Mouse (Mus musculus): Measurements from ENCODE around the gene Gsx1. TPM values are rescaled to one million over a fixed set of nuclear protein-coding genes. Genes with fewer than 3 reads are reported as not detected.
A peak's percentile ranks its signal among the peaks of the same experiment; 100 is the strongest.

Gsx1 gene
- polyA plus RNA-seq, 1 experiment from 2014 or later, result not detected

DNA sequence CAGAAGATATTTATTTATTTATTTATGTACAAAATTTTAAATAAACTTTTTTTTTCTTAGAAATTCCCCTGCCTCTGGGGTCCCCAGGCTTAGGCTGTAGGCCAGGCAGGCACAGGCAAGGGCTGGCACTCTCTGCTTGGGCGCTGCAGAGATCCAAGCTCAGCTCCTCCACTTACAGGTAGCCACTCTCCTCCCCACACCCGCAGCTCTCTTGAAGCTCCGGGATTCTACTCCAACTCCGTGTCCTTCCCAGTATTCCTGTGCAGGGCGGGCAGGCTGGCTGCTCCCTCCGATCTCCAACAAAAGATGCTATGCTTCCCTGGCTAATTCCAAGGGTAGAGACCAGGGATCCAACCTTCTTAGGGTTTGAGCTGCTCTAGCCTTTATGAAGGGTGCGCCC is 2.4 kb downstream of the Gsx1 start:
- H3K27ac ChIP-seq (ENCODE audit: low read depth, low read length), result no peak overlapping the region
- WGBS (ENCODE audit: insufficient replicate concordance), result 2% methylated on average over 7 of the region's 7 CpGs
- H3K9ac ChIP-seq (ENCODE audit: low read depth, low read length), result no peak overlapping the region
- H3K36me3 ChIP-seq (ENCODE audit: control insufficient read depth, insufficient read depth, low read length), result no peaks in the 10 kb centered on the region
- H3K4me3 ChIP-seq (ENCODE audit: low read depth, low read length), result no peak overlapping the region
- no peak for ATAC-seq (replicated peaks; ENCODE audit: insufficient number of reproducible peaks, low FRiP score, low TSS enrichment)
- H3K4me2 ChIP-seq, result no peak overlapping the region
- peaks cover 91% of the 10 kb centered on the region for H3K27me3 ChIP-seq (ENCODE audit: control insufficient read depth, insufficient read depth, low read length)
- H3K4me1 ChIP-seq (ENCODE audit: control insufficient read depth, insufficient read depth, low read length), result peaks cover 16% of the 10 kb centered on the region
- H3K9me3 ChIP-seq (replicated peaks; ENCODE audit: control insufficient read depth, low read length), result no peaks in the 10 kb centered on the region

DNA sequence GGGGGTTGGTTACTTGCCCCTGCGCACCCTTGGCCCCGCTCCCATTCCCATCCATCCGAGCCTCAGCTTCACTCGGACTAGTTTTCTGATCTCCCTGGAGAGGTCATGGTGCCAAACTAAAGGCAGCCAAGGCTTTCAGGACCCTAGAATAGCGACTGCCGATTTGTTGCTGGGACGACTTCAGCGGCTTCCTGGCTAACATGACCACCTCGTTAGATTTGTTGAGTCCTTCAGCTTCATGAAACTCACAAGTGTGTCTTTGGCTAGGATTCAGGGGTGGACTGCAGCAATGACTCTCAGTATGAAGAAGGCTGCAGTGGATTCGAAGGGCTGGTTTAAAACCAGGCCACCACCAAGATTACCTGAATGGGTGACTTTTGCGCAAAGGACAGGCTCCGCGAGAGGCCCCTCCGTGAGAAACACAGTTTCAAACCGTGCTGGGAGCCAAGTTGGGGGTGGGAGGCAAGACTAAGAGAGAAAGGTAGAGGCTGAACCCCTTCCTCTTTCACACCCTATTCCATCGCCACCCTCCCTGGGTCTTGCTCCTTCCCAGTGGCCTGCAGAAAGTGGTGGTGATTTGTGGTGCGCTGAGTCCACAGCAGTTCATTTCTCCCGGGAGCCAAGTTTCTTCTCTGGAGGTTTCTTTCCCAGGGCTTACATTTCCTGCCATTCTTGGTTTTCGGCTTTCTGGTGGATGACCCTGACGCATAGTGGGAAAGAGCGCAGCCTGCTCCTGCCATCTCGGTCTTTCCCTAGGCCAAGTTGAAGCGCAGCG is 3.5 kb downstream of the Gsx1 start:
- H3K27me3 ChIP-seq (ENCODE audit: control insufficient read depth, insufficient read depth, low read length), result peaks cover 83% of the 10 kb centered on the region
- peaks cover 10% of the 10 kb centered on the region for H3K4me1 ChIP-seq (ENCODE audit: control insufficient read depth, insufficient read depth, low read length)
- no peak overlapping the region for H3K9ac ChIP-seq (ENCODE audit: low read depth, low read length)
- ATAC-seq (replicated peaks; ENCODE audit: insufficient number of reproducible peaks, low FRiP score, low TSS enrichment), result no peak
- H3K4me2 ChIP-seq, result no peak overlapping the region
- WGBS (ENCODE audit: insufficient replicate concordance), result 3% methylated on average over 24 of the region's 24 CpGs
- no peaks in the 10 kb centered on the region for H3K36me3 ChIP-seq (ENCODE audit: control insufficient read depth, insufficient read depth, low read length)
- no peak overlapping the region for H3K4me3 ChIP-seq (ENCODE audit: low read depth, low read length)
- no peaks in the 10 kb centered on the region for H3K9me3 ChIP-seq (replicated peaks; ENCODE audit: control insufficient read depth, low read length)
- no peak overlapping the region for H3K27ac ChIP-seq (ENCODE audit: low read depth, low read length)

- Histone ChIP-seq H3K27me3 (ENCODE audit: control insufficient read depth, insufficient read depth, low read length) (peaks cover 81% of the 10 kb centered on the region), H3K9ac (ENCODE audit: low read depth, low read length) (no peak overlapping the region), H3K27ac (ENCODE audit: low read depth, low read length) (no peak overlapping the region), H3K4me1 (ENCODE audit: control insufficient read depth, insufficient read depth, low read length) (peaks cover 7% of the 10 kb centered on the region), H3K9me3 (replicated peaks; ENCODE audit: control insufficient read depth, low read length) (no peaks in the 10 kb centered on the region), H3K4me3 (ENCODE audit: low read depth, low read length) (no peak overlapping the region), H3K4me2 (no peak overlapping the region), H3K36me3 (ENCODE audit: control insufficient read depth, insufficient read depth, low read length) (no peaks in the 10 kb centered on the region)
- ATAC-seq (replicated peaks; ENCODE audit: insufficient number of reproducible peaks, low FRiP score, low TSS enrichment), result no peak
- WGBS (ENCODE audit: insufficient replicate concordance), result 3% methylated on average over 9 of the region's 9 CpGs
Measured at GRCm38 (mm10) chr5:147192576-147192960, 4.1 kb downstream of the Gsx1 start.

GRCm38 (mm10) chr5:147204905-147205304 is 16.4 kb downstream of the Gsx1 start:
- Histone ChIP-seq H3K27me3 (ENCODE audit: control insufficient read depth, insufficient read depth, low read length) (no peaks in the 10 kb centered on the region), H3K27ac (ENCODE audit: low read depth, low read length) (no peak overlapping the region), H3K9ac (ENCODE audit: low read depth, low read length) (no peak overlapping the region), H3K4me2 (no peak overlapping the region), H3K9me3 (replicated peaks; ENCODE audit: control insufficient read depth, low read length) (no peaks in the 10 kb centered on the region), H3K4me1 (ENCODE audit: control insufficient read depth, insufficient read depth, low read length) (no peaks in the 10 kb centered on the region), H3K36me3 (ENCODE audit: control insufficient read depth, insufficient read depth, low read length) (no peaks in the 10 kb centered on the region), H3K4me3 (ENCODE audit: low read depth, low read length) (no peak overlapping the region)
- WGBS (ENCODE audit: insufficient replicate concordance), result 20% methylated on average over 6 of the region's 6 CpGs
- ATAC-seq (replicated peaks; ENCODE audit: insufficient number of reproducible peaks, low FRiP score, low TSS enrichment), result no peak

DNA sequence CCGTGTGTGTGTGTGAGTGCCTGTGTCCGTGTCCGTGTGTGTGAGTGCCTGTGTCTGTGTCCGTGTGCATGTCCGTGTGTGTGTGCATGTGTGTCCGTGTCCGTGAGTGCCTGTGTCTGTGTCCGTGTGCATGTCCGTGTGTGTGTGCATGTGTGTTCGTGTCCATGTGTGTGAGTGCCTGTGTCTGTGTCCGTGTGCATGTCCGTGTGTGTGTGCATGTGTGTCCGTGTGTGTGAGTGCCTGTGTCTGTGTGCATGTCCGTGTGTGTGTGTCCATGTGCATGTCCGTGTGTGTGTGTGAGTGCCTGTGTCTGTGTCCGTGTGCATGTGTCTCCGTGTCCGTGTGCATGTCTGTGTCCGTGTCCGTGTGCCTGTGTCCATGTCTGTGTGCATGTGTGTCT is 19.4 kb downstream of the Gsx1 start:
- Histone ChIP-seq H3K9me3 (replicated peaks; ENCODE audit: control insufficient read depth, low read length) (no peaks in the 10 kb centered on the region), H3K27ac (ENCODE audit: low read depth, low read length) (no peak overlapping the region), H3K4me2 (no peak overlapping the region), H3K27me3 (ENCODE audit: control insufficient read depth, insufficient read depth, low read length) (peaks cover 7% of the 10 kb centered on the region; the same call in 1 of the 2 replicates), H3K4me3 (ENCODE audit: low read depth, low read length) (no peak overlapping the region), H3K9ac (ENCODE audit: low read depth, low read length) (no peak overlapping the region), H3K4me1 (ENCODE audit: control insufficient read depth, insufficient read depth, low read length) (no peaks in the 10 kb centered on the region), H3K36me3 (ENCODE audit: control insufficient read depth, insufficient read depth, low read length) (no peaks in the 10 kb centered on the region)
- WGBS (ENCODE audit: insufficient replicate concordance), result 91% methylated on average over 20 of the region's 20 CpGs
- no peak for ATAC-seq (replicated peaks; ENCODE audit: insufficient number of reproducible peaks, low FRiP score, low TSS enrichment)

- H3K36me3 ChIP-seq (ENCODE audit: control insufficient read depth, insufficient read depth, low read length), result no peaks in the 10 kb centered on the region
- ATAC-seq (replicated peaks; ENCODE audit: insufficient number of reproducible peaks, low FRiP score, low TSS enrichment), result no peak
Measured at GRCm38 (mm10) chr5:147208471-147208870, 20.0 kb downstream of the Gsx1 start.

GRCm38 (mm10) chr5:147227354-147228112 is 39.0 kb downstream of the Gsx1 start:
- H3K9ac ChIP-seq (ENCODE audit: low read depth, low read length), result no peak overlapping the region
- no peaks in the 10 kb centered on the region for H3K36me3 ChIP-seq (ENCODE audit: control insufficient read depth, insufficient read depth, low read length)
- H3K27me3 ChIP-seq (ENCODE audit: control insufficient read depth, insufficient read depth, low read length), result peaks cover 49% of the 10 kb centered on the region
- no peaks in the 10 kb centered on the region for H3K4me1 ChIP-seq (ENCODE audit: control insufficient read depth, insufficient read depth, low read length)
- no peak overlapping the region for H3K4me2 ChIP-seq
- H3K27ac ChIP-seq (ENCODE audit: low read depth, low read length), result no peak overlapping the region
- WGBS (ENCODE audit: insufficient replicate concordance), result 15% methylated on average over 25 of the region's 25 CpGs
- peak; percentile 49; the same call in 1 of the 2 replicates for ATAC-seq (replicated peaks; ENCODE audit: insufficient number of reproducible peaks, low FRiP score, low TSS enrichment)
- H3K9me3 ChIP-seq (replicated peaks; ENCODE audit: control insufficient read depth, low read length), result no peaks in the 10 kb centered on the region
- H3K4me3 ChIP-seq (ENCODE audit: low read depth, low read length), result no peak overlapping the region

More at GRCm38 (mm10) chr5:147208471-147208870, 20.0 kb downstream of the Gsx1 start:
- Histone ChIP-seq H3K9ac (ENCODE audit: low read depth, low read length) (no peak overlapping the region), H3K4me2 (no peak overlapping the region), H3K4me1 (ENCODE audit: control insufficient read depth, insufficient read depth, low read length) (no peaks in the 10 kb centered on the region), H3K27me3 (ENCODE audit: control insufficient read depth, insufficient read depth, low read length) (peaks cover 10% of the 10 kb centered on the region), H3K4me3 (ENCODE audit: low read depth, low read length) (no peak overlapping the region), H3K27ac (ENCODE audit: low read depth, low read length) (no peak overlapping the region), H3K9me3 (replicated peaks; ENCODE audit: control insufficient read depth, low read length) (no peaks in the 10 kb centered on the region)
- WGBS (ENCODE audit: insufficient replicate concordance), result 67% methylated on average over 2 of the region's 2 CpGs

GRCm38 (mm10) chr5:147235406-147236309 is 47.2 kb downstream of the Gsx1 start:
- no peak for ATAC-seq (replicated peaks; ENCODE audit: insufficient number of reproducible peaks, low FRiP score, low TSS enrichment)
- H3K9ac ChIP-seq (ENCODE audit: low read depth, low read length), result no peak overlapping the region
- H3K36me3 ChIP-seq (ENCODE audit: control insufficient read depth, insufficient read depth, low read length), result no peaks in the 10 kb centered on the region
- H3K4me3 ChIP-seq (ENCODE audit: low read depth, low read length), result no peak overlapping the region
- H3K27me3 ChIP-seq (ENCODE audit: control insufficient read depth, insufficient read depth, low read length), result peaks cover 4% of the 10 kb centered on the region; the same call in 1 of the 2 replicates
- no peaks in the 10 kb centered on the region for H3K9me3 ChIP-seq (replicated peaks; ENCODE audit: control insufficient read depth, low read length)
- no peak overlapping the region for H3K27ac ChIP-seq (ENCODE audit: low read depth, low read length)
- 61% methylated on average over 21 of the region's 21 CpGs for WGBS (ENCODE audit: insufficient replicate concordance)
- no peaks in the 10 kb centered on the region for H3K4me1 ChIP-seq (ENCODE audit: control insufficient read depth, insufficient read depth, low read length)
- no peak overlapping the region for H3K4me2 ChIP-seq

Data from heart, embryonic 11.5 days (tissue).